Mouse (Mus musculus): Measurements from ENCODE around the gene Echs1.

Echs1 gene

DNA sequence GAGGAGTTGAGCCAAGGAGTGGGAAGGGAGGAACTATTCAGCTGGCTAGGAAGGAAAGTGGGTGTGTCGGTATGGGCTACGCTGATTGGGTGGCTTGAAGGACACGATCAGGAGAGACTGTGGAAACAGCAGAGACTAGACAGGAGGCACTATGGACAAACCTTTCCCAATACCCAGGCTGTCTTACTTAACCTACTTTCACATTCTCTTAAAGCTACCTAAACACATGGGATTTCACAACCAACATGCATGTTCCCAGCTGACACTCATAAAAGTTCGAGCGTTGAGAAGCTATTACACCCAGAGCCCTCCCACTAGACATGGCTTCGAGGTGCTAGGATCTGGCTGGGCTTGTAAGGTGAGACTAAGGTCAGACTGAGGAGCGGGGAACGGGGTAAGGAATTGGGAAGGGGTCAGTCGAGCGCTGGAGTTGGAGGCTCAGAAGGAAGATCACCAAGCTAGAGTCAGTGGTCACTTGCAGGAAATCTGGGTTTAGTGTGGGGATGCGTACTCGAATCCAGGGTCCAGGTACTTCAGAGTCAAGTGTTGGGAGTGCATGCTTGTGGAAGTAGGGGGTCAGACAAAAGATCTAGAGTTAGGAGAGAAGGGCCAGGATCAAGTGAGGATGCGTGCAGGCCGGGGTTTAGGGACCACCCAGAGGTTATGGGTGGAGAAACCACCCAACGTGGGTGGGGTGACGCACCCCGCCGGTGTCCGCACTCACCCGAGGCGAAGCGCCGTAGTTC is 520 bp downstream of the Echs1 start, which contains the start of gene Paox:
Paox (plus strand) TSS at position 217 of the 746 bp plus-strand sequence.
- peak; percentile 88 for DNase-seq (ENCODE audit: low spot score)

DNA sequence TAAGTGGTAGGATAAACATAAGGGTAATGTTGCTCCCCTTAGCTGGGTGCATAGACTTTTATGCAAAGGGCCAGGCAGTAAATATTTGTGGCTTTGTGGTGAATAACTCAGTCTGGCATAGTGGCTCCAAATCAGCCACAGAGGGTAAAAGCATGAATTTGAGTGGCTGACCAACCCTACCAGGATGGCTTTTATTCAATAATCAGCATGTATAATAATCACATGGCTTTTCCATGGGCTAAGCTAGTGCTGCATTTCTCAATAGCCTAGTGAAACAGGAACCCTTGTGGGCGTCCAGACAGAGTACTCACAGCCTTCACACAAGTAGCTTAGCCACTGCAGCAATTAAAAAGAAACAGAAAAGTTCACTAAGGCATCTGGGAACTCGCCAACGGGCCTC is 4.3 kb downstream of the Echs1 start:
- peak; percentile 48 for DNase-seq (ENCODE audit: low spot score)

DNA sequence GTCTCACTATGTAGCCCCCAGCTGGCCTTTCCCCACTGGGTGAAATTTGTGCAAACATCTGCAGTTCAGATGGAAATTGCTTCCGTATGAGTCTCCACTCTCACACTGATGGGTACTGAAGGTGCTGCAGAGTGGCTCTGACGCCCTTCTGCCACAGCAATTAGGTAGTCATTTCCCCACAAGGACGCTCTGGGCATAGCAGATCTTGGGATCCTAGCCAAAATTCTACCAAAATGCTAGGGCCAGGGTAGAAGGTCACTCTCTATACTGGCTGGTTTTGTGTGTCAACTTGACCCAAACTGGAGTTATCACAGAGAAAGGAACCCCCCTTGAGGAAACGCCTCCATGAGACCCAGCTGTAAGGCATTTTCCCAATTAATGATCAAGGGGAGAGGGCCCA is 12.3 kb downstream of the Echs1 start:
- DNase-seq (ENCODE audit: low spot score), result no peak

DNA sequence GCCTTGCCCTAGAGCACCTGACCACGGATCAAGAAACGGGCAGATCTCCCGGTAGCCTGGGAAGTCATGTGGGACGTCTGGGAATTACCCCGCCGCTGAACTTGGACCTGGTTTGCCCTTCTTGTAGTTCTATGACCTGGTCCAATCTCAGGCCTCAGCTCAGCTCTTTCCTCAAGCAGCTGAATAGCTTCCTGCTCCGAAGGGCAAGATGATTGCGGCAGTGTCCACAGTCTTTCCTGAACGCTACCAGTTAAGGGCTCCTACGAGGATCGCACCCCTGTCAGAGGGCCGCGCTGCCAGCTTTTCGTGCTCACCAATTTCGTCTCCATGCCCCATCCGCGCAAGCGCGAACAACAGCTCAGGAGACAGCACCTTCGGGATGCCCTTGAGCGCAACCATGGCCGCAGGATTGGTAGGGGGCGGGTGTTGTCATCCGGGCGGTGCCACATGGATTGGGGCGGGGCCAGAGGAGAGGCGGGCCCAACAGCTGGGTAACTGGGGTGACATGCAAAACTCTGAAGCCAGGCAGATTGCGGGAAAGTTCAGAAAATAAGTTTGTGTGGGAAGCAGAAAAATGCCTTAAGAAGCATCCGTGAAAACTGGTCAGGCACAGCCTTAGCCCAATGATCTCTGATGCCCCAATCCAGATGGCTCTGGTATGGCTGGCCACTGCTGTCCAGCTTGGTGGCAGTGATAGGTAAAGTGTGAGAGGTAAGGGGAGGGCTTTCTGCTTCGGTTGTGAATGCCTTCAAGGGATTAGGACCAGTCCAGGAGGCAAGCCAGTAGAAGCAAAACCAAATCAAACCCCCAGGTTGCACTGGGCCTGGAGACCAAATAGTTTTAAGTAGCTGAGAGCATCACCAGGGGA is 14.0 kb downstream of the Echs1 start, which contains the start of gene Fuom:
Fuom (minus strand) TSS at position 449 of the 868 bp plus-strand sequence.
- peak; percentile 85 for DNase-seq (ENCODE audit: low spot score)

DNA sequence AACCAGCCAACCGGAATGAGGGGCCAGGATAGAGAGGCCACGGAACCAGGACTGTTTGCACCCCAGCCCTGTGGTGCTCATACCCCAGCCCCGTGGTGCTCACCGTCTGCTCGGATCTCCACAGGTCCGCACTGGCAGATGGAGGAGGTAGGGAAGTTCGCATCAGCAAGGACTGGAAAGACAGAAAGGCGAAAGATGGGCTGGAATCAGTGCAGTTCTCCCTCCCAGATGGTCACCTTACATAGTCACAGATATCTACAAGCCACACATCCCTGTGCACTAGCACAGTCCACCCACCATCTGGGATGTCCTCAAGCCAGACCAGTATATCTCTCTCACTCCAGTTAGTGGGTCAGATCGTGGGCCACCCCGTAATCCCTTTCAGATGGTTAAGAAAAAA is 14.8 kb downstream of the Echs1 start:
- no peak for DNase-seq (ENCODE audit: low spot score)

DNA sequence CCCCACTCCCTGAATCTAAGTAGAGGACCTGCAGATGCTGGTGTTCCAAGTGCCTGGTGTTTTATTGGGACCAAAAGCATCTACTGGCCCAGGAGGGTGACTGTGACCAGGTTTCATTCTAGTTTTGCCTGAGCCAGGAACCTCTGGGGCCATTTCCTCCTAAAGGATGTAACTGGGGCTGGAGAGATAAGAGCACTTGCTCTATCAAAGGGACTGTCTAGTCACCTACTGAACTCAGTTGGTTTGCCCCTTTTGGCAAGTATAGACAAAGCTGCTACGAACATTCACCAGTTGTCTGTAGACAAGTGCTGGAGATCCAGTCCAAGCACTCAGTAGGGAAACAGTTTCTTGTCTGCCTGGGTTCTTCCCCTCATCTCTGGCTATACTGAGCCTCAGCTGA is 17.8 kb downstream of the Echs1 start:
- DNase-seq (ENCODE audit: low spot score), result no peak

DNA sequence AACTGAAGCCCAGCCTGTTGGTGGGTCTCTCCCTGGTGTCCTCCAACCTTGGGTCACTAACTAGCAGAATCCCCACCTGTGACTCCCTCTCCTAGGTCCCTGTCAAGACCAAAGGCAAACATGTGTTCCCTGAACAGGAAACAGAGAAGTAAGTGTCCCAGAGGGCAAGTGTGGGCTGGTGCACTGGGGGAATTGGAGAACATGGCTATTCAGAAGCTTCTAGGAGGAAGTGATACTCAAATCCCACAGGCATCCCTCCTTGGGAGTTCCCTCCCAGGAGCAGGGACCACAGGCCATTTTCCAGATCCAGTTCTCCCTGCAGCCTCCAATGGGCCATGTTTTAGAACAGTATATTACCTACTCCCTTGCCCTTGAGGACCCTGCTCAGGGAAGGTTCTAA is 20.2 kb downstream of the Echs1 start:
- no peak for DNase-seq (ENCODE audit: low spot score)

DNA sequence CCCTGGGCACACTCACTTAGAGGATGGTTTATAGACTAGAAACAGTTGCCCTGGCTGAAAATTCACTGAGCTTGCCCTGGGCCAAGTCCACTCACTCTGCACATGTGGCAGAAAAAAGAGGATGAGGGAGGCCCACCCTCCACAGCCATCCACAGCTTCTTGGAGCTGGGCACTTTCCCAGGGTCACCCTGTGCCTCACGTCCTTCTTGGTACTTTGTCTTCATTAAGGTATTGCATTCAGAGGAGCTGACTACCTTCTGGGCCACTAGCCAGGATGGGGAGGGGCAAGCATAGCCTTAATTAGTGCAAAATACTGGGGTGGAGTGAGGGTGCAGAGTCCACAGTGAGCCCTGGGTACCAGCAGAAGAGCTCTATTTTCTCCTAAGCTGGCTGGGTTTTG is 20.7 kb downstream of the Echs1 start:
- DNase-seq (ENCODE audit: low spot score), result no peak

DNA sequence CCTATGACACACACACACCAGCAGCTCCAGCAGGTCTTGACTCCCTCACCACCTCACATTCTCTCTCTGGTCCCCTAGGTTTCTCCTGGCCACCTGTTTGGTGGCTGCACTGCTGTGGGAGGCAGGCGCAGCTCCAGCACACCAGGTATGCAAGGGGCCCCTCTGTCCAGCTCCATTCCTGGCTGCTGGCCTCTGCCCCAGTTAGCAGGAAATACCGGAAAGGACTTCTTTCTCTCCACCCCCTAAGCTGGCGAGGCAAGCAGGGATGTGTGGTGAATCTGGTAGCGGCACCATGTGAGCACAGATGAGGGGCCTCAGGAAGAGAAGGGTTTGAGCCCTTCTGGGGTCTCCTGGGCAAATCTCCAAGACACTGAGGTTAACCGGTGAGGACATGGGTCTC is 21.3 kb downstream of the Echs1 start:
- no peak for DNase-seq (ENCODE audit: low spot score)

DNA sequence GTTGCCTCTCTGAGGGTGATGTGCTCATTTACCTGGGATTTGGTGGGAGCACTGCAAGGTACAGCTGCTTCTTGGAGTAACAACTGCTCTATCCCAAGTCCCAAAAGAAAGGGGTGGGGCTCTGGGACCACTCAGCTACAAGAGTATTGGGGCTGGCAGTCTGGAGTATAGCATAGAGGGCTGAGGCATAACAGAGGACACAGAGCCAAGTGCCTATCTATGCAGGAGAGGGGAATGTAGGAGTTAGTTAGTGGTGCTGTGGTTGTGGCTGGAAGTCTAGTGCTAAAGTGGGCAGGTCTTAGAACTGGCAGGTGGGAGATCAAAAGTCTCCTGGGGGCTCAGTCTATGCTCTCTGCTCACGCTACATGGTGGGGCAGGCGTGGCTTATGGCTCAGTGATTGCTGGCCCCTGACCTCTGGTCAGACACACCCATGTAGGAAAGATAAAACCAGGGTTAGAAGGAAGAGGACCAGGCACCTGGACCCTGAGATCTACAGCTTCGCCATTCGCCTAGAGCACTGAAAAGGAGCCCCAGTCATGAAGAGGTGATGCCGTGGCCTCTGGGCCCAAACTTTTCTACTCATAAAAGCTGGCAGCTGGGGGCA is 23.2 kb downstream of the Echs1 start, which contains the start of gene Prap1:
Prap1 (plus strand) TSS at position 472 of the 605 bp plus-strand sequence.
- DNase-seq (ENCODE audit: low spot score), result no peak

DNA sequence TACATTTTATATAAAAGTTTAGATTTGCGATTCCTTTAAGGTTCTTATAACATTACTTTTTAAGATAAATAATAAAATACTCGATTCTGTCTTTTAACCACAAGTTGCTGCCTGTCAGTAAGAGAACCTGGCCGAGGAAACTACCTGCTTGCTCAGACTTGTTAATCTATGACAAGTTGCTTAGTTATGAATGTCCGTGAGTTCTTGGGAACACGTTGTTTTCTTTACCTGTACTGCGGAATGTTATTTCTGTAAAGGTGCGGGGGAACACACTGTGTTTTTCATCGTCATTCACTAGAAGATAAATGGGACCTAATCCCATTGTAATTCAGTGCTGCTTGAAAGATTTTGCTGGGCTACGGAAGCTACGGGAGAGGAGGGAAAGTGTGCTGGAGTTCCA is 25.7 kb downstream of the Echs1 start:
- no peak for DNase-seq (ENCODE audit: low spot score)

DNA sequence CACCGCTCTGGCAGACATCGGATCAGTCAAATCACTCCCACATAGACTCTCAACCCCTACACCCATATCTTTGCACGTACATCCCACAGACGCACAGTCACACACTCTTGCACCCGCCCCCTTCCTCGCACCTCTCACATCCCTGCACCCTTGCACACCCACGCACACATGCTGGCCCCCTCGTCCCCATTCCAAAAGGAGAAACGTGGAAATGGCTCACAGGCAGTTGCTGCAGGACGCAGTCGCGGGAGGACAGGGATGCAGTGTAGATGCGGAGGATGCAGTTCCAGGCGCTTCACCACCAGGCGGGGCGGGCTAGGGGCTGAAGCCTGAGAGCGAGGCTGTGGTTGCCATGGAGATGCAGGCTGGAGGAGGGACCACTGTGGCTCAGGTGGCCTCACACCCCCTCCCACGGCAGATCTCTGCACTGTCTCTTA is 34.0 kb downstream of the Echs1 start, which contains the start of gene Caly:
Caly (minus strand) TSS at position 307 of the 437 bp plus-strand sequence.
- no peak for DNase-seq (ENCODE audit: low spot score)

DNA sequence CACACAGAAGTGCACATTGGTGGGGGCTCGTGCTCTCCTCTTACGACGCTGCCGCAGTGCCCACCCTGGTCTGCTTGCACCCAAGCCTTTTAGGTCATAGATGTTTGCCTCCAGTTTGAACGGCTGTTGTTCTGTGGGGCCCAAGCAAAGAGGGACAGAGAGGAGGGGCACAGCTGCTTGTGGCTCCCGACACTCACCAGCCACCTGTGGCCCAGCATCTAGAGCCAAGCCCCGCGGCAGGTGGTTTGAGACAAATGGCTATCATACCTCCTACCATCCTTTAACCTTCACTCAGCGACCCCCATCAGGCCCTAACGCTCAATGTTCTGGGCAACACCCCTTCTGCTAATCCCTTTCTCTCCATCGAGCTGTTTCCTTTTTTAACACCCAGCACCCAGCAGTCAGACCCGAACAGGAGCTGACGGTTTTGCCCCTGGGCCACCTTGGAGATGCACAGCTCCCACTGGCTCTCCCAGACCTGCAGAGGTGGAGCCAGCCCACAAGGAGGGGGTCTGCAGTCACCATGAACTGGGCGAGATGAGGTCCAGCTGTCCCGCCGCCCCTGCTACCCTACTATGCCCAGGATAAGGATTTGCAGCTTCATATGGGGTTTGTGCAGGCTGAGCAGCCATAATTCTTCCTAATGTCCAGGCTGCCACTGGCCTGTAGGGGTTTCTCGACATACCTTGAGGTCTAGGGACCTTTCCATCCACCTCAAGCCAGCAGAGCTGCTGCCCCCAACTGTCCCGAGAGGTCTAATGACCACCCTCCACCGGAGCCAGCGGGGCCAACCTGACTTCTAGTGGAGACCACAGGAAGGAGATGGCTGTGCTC is 34.7 kb downstream of the Echs1 start:
- no peak for DNase-seq (ENCODE audit: low spot score)

DNA sequence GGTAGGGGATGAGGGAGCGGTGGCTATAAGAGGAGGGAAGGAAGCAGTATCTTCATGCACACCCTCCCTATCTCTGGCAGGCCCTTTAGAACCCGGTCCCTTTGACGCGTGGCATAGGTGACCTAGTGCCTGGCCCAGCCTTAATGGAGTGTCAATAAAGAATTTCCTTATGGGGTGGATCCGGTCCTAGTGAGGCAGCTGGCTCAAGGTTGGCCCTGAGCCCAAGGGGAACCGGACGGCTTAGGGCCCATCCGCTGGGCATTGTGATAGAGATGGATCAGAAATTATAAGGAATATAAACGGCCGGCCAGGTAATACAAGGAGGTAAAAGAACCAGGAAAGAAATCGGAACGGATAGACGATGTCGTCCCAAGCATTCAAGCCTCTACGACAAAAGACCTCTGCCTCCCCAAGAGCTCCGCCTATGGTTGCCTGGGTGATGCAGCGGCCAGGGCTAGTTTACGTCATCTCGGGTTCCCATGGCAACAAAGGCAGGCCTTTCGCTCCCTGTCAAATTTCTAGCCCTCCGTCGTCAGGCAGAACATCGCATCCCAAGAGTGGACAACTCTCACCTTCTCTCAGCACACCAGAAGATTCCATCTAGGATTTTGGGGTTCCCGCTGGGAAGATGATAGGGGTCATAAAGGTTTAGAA is 35.6 kb downstream of the Echs1 start:
- peak; percentile 19 for DNase-seq (ENCODE audit: low spot score)

DNA sequence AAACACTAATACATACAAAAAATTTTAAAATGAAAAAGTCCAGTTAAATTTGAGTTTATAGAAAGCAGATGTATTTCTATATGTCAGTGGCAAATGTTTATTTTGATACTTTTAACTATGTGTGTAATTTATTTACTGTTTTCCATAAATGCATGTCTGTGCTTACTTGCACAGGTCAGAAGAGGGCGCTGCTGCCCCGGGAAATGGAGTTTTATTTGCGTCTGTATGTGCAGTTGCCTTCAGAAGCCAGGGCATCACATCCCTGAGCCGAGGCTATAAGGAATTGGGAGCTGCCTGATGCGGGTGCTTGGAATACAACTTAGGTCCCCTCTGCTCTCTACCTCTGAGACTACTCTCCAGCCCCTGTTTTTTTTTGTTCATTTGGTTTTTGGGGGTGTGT is 37.6 kb downstream of the Echs1 start:
- peak; percentile 49 for DNase-seq (ENCODE audit: low spot score)

DNA sequence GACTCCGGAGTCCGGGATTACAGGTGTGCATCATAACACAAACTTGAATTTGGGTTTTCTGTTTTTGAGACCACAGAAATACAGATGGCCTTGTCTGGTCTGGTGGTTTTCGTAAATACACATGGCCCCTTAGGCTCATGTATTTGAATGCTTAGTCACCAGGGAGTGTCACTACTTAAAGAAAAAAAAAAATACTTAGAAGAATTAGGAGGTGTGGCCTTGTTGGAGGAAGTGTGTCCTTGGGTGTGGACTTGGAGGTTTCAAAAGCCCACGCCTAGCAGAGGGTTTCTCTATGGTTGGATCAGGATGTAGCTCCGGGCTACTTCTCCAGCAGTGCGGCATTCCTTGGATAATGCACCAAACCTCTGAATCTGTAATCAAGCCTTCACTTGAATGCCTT is 38.6 kb downstream of the Echs1 start:
- DNase-seq (ENCODE audit: low spot score), result no peak

DNA sequence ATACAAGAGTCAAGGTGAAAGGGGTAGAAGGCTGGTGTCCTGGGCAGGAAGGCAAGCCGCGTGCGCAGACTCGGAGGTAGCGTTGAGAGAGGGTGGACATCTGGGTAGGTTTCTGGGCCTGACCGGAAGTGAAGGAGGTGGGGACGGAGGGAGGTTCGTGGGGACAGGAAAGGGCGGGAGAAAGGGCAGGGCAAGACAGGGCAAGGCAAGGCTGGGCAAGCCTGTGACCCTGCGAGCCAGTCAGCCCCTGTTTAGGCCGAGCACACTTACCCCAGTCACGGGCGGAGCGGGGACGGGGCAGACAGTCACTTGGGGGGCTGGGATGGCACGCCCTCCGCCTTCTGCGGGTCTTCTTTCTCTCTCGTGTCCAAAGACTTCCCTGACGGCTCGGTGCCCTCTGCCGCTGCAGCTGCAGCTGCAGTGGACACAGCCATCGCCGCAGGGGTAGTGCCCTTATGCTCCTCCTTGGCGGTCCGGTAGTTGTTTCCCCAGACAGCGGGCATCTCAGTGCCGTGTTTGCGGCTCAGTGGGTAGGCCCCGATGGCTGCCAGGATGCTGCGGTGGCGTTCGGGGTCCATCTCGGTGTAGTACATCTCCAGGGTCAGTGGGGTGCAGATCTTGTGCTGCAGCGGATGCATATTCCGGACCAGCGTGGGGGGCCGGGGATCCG is 46.1 kb downstream of the Echs1 start:
- DNase-seq (ENCODE audit: low spot score), result no peak

DNA sequence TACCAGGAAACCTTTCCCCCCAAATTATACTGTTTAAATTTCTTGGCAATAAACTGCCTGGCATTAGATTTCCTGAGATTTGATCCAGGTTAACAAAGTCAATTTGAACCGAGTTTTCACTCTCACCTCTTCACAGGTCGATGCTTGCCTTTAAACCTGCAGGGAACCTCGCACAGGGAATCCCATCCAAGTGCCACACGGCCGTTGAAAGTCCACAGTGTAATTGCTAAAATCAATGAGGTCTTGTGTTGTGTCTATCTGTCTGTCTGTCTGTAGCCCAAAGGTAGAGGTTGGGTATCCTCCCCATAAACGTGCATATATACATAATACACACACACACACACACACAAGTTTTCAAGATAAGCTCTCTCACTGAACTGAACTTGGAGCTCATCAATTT is 48.9 kb downstream of the Echs1 start:
- no peak for DNase-seq (ENCODE audit: low spot score)

DNA sequence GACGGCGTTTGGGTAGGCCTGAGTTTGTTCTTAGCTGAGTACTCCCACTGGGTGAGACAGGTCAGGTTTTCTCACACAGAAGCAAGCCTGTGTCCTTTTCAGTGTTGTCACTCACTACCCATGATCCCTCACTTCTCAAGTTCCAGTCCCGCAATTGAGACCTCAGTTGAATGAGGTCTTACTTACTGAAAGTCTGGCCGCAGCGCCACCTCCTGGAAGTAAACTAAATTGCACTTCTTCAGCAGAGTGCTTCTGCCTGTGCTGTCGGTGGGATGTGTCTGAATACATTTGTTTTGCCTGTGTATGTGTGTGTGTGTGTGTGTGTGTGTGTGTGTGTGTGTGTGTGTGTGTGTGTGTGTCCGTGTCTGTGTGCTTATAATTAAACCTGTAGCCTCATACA is 53.2 kb downstream of the Echs1 start:
- peak; percentile 54 for DNase-seq (ENCODE audit: low spot score)

DNA sequence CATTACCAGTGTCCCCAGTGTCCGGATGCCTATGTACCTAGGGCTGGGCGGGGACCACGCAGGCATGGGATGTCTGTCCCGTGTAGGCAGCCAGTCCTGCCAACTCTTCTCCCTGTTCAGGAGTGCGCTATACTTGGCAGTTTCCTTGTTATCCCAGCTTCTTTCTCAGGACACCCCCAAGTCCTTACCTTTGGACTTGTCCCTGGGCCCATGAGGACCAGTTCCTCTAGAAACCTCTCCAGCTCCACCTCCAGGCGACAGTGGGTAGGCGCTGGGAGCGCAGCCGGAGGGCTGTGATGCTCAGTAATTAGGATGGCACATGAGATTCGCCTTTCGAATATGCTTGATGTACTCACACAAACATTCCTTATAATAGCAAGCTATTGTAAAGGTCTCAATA is 54.0 kb downstream of the Echs1 start:
- DNase-seq (ENCODE audit: low spot score), result no peak

DNA sequence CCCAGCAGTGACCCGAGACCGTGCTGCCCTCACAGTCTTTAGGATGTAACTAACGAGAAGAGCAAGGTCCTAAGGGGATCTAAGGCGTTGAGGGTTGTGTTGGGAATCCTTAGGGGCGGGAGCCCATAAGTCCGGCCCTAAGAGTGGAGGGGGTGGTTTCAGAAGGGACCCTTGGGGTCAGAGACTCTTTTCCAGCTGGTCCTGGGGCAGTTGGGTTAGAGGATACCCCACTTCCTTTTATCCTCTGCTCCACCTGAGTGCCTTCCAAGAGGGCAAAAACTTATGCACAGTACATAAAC is 54.5 kb downstream of the Echs1 start:
- DNase-seq (ENCODE audit: low spot score), result no peak

All from lung, postnatal 25 days (tissue).